Mouse (Mus musculus): ENCODE results near the gene Tmem101. TPM values are rescaled to one million over a fixed set of nuclear protein-coding genes. Genes with fewer than 3 reads are reported as not detected.

Gene Tmem101
- polyA plus RNA-seq, 1 experiment from 2014 or later, result 25.0 TPM

- Histone ChIP-seq H3K4me3 (replicated peaks; ENCODE audit: low read depth, low read length) (no peak overlapping the region), H3K36me3 (ENCODE audit: insufficient read depth, low read length) (no peaks in the 10 kb centered on the region), H3K9ac (ENCODE audit: low read depth, low read length) (no peak overlapping the region), H3K4me2 (ENCODE audit: low read length) (no peak overlapping the region), H3K4me1 (replicated peaks; ENCODE audit: insufficient read depth, low read length) (no peaks in the 10 kb centered on the region), H3K9me3 (replicated peaks; ENCODE audit: low read length) (no peaks in the 10 kb centered on the region), H3K27me3 (ENCODE audit: insufficient read depth, low read length) (no peaks in the 10 kb centered on the region), H3K27ac (no peak overlapping the region)
- no peak for TF ChIP-seq CTCF (IDR thresholded peaks at IDR 0.05; ENCODE audit: low read depth)
- no peak for ATAC-seq (replicated peaks; ENCODE audit: low FRiP score, low read depth)
- no peak for DNase-seq (ENCODE audit: low spot score)
- 29% methylated on average over 4 of the region's 4 CpGs for WGBS
Measured at GRCm38 (mm10) chr11:102134516-102134915, 21.7 kb downstream of the Tmem101 start.

DNA sequence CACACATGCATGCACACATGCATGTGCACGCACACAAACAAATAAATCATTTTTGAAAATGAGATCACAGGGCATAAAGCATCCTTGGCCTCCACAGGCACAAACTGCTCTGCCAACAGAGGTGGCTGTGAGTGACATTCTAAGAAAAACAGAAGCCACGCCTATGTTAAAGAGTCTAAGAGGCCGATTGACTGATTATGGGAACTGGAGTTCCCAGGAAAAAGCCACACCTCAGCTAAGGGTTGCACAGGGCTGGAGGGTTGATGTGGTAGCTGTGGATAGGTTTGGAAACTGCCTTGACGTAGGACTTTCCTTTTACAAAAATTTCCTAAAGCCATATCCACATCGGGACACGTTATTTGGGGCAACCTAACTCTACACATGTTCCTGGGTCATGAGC, 38.8 kb downstream of the Tmem101 start:
- Histone ChIP-seq H3K4me1 (replicated peaks; ENCODE audit: insufficient read depth, low read length) (no peaks in the 10 kb centered on the region), H3K36me3 (ENCODE audit: insufficient read depth, low read length) (no peaks in the 10 kb centered on the region), H3K9me3 (replicated peaks; ENCODE audit: low read length) (no peaks in the 10 kb centered on the region), H3K4me2 (ENCODE audit: low read length) (no peak overlapping the region), H3K27ac (no peak overlapping the region), H3K27me3 (ENCODE audit: insufficient read depth, low read length) (no peaks in the 10 kb centered on the region), H3K4me3 (replicated peaks; ENCODE audit: low read depth, low read length) (no peak overlapping the region), H3K9ac (ENCODE audit: low read depth, low read length) (no peak overlapping the region)
- 73% methylated on average over 6 of the region's 6 CpGs for WGBS
- DNase-seq (ENCODE audit: low spot score), result no peak
- ATAC-seq (replicated peaks; ENCODE audit: low FRiP score, low read depth), result no peak
- TF ChIP-seq CTCF (IDR thresholded peaks at IDR 0.05; ENCODE audit: low read depth), result no peak

GRCm38 (mm10) chr11:102116241-102116640, 40.0 kb downstream of the Tmem101 start:
- Histone ChIP-seq H3K4me1 (replicated peaks; ENCODE audit: insufficient read depth, low read length) (no peaks in the 10 kb centered on the region), H3K27me3 (ENCODE audit: insufficient read depth, low read length) (no peaks in the 10 kb centered on the region), H3K4me2 (ENCODE audit: low read length) (no peak overlapping the region), H3K27ac (no peak overlapping the region), H3K36me3 (ENCODE audit: insufficient read depth, low read length) (no peaks in the 10 kb centered on the region), H3K9ac (ENCODE audit: low read depth, low read length) (no peak overlapping the region), H3K9me3 (replicated peaks; ENCODE audit: low read length) (no peaks in the 10 kb centered on the region), H3K4me3 (replicated peaks; ENCODE audit: low read depth, low read length) (no peak overlapping the region)
- no peak for TF ChIP-seq CTCF (IDR thresholded peaks at IDR 0.05; ENCODE audit: low read depth)
- DNase-seq (ENCODE audit: low spot score) (no peak), ATAC-seq (replicated peaks; ENCODE audit: low FRiP score, low read depth) (no peak)
- 75% methylated on average over 8 of the region's 8 CpGs for WGBS

GRCm38 (mm10) chr11:102111576-102111975, 44.6 kb downstream of the Tmem101 start:
- H3K36me3 ChIP-seq (ENCODE audit: insufficient read depth, low read length), result no peaks in the 10 kb centered on the region
- H3K9me3 ChIP-seq (replicated peaks; ENCODE audit: low read length), result no peaks in the 10 kb centered on the region
- H3K27ac ChIP-seq, result no peak overlapping the region
- peaks cover 21% of the 10 kb centered on the region for H3K27me3 ChIP-seq (ENCODE audit: insufficient read depth, low read length)
- H3K4me3 ChIP-seq (replicated peaks; ENCODE audit: low read depth, low read length), result no peak overlapping the region
- no peak for TF ChIP-seq CTCF (IDR thresholded peaks at IDR 0.05; ENCODE audit: low read depth)
- WGBS, result 72% methylated on average over 5 of the region's 5 CpGs
- H3K9ac ChIP-seq (ENCODE audit: low read depth, low read length), result no peak overlapping the region
- DNase-seq (ENCODE audit: low spot score) (no peak), ATAC-seq (replicated peaks; ENCODE audit: low FRiP score, low read depth) (no peak)
- no peak overlapping the region for H3K4me2 ChIP-seq (ENCODE audit: low read length)
- no peaks in the 10 kb centered on the region for H3K4me1 ChIP-seq (replicated peaks; ENCODE audit: insufficient read depth, low read length)

- Histone ChIP-seq H3K4me1 (replicated peaks; ENCODE audit: insufficient read depth, low read length) (no peaks in the 10 kb centered on the region), H3K36me3 (ENCODE audit: insufficient read depth, low read length) (no peaks in the 10 kb centered on the region), H3K9me3 (replicated peaks; ENCODE audit: low read length) (no peaks in the 10 kb centered on the region), H3K9ac (ENCODE audit: low read depth, low read length) (no peak within 1 kb of the TSS), H3K4me3 (replicated peaks; ENCODE audit: low read depth, low read length) (peak within 1 kb of the TSS; percentile 18; the same call in 1 of the 2 replicates), H3K27ac (no peak within 1 kb of the TSS), H3K4me2 (ENCODE audit: low read length) (peak within 1 kb of the TSS; percentile 42), H3K27me3 (ENCODE audit: insufficient read depth, low read length) (peaks cover 40% of the 10 kb centered on the region)
- 10% methylated on average over 9 of the region's 9 CpGs for WGBS
- TF ChIP-seq CTCF (IDR thresholded peaks at IDR 0.05; ENCODE audit: low read depth), result no peak
- ATAC-seq (replicated peaks; ENCODE audit: low FRiP score, low read depth) (no peak), DNase-seq (ENCODE audit: low spot score) (no peak)
Measured at GRCm38 (mm10) chr11:102107732-102108131, 48.5 kb downstream of the Tmem101 start, which contains the start of gene Pyy. Gene Pyy, minus strand, starts transcription at chr11:102107832.

- H3K4me3 ChIP-seq (replicated peaks; ENCODE audit: low read depth, low read length), result peak overlapping the region; percentile 18; the same call in 1 of the 2 replicates
- H3K4me1 ChIP-seq (replicated peaks; ENCODE audit: insufficient read depth, low read length), result 0 out of 2 replicates have a peak, but pooled peaks cover 3% of the 10 kb centered on the region
- ATAC-seq (replicated peaks; ENCODE audit: low FRiP score, low read depth), result no peak
- H3K4me2 ChIP-seq (ENCODE audit: low read length), result peak overlapping the region; percentile 42
- no peak for TF ChIP-seq CTCF (IDR thresholded peaks at IDR 0.05; ENCODE audit: low read depth)
- H3K9ac ChIP-seq (ENCODE audit: low read depth, low read length), result no peak overlapping the region
- H3K36me3 ChIP-seq (ENCODE audit: insufficient read depth, low read length), result no peaks in the 10 kb centered on the region
- 2% methylated on average over 21 of the region's 21 CpGs for WGBS
- no peak for DNase-seq (ENCODE audit: low spot score)
- peaks cover 40% of the 10 kb centered on the region for H3K27me3 ChIP-seq (ENCODE audit: insufficient read depth, low read length)
- no peaks in the 10 kb centered on the region for H3K9me3 ChIP-seq (replicated peaks; ENCODE audit: low read length)
- no peak overlapping the region for H3K27ac ChIP-seq
Measured at GRCm38 (mm10) chr11:102106911-102107310, 49.3 kb downstream of the Tmem101 start.

Other genes starting within 250 kb of the Tmem101 start
- gene Sost, start 189.4 kb downstream of the Tmem101 start, polyA plus RNA-seq (2015; fragmentation: Nextera tagmentation; extraction: Ambion mirVana), result 1.6 and 1.8 TPM in 2 replicates
- not detected in 2 replicates for gene Cfap97d1, start 172.1 kb downstream of the Tmem101 start, polyA plus RNA-seq (2015; fragmentation: Nextera tagmentation; extraction: Ambion mirVana)
- 51.7 and 57.9 TPM in 2 replicates for gene Dusp3, start 169.4 kb downstream of the Tmem101 start, polyA plus RNA-seq (2015; fragmentation: Nextera tagmentation; extraction: Ambion mirVana)
- 3.5 and 4.2 TPM in 2 replicates for gene Mpp3, start 127.9 kb downstream of the Tmem101 start, polyA plus RNA-seq (2015; fragmentation: Nextera tagmentation; extraction: Ambion mirVana)
- 2.8 and 2.9 TPM in 2 replicates for gene Cd300lg, start 114.9 kb downstream of the Tmem101 start, polyA plus RNA-seq (2015; fragmentation: Nextera tagmentation; extraction: Ambion mirVana)
- 8.8 and 9.3 TPM in 2 replicates for gene Mpp2, start 67.9 kb downstream of the Tmem101 start, polyA plus RNA-seq (2015; fragmentation: Nextera tagmentation; extraction: Ambion mirVana)
- gene Ppy, start 55.1 kb downstream of the Tmem101 start, polyA plus RNA-seq (2015; fragmentation: Nextera tagmentation; extraction: Ambion mirVana), result not detected in 2 replicates
- not detected in 2 replicates for gene Pyy, start 48.6 kb downstream of the Tmem101 start, polyA plus RNA-seq (2015; fragmentation: Nextera tagmentation; extraction: Ambion mirVana)
- gene Nags, start 10.9 kb downstream of the Tmem101 start, polyA plus RNA-seq (2015; fragmentation: Nextera tagmentation; extraction: Ambion mirVana), result not detected in 2 replicates
- 111 and 123 TPM in 2 replicates for gene Lsm12, start 28.9 kb upstream of the Tmem101 start, polyA plus RNA-seq (2015; fragmentation: Nextera tagmentation; extraction: Ambion mirVana)
- 41.4 and 43.6 TPM in 2 replicates for gene G6pc3, start 33.2 kb upstream of the Tmem101 start, polyA plus RNA-seq (2015; fragmentation: Nextera tagmentation; extraction: Ambion mirVana)
- 38.1 and 39.3 TPM in 2 replicates for gene Hdac5, start 73.8 kb upstream of the Tmem101 start, polyA plus RNA-seq (2015; fragmentation: Nextera tagmentation; extraction: Ambion mirVana)
- gene BC030867, start 92.5 kb upstream of the Tmem101 start, polyA plus RNA-seq (2015; fragmentation: Nextera tagmentation; extraction: Ambion mirVana), result 6.3 and 9.2 TPM in 2 replicates
- 0.09 TPM in 1 of 2 replicates, not detected in the other for gene Asb16, start 112.3 kb upstream of the Tmem101 start, polyA plus RNA-seq (2015; fragmentation: Nextera tagmentation; extraction: Ambion mirVana)
- 46.1 and 49.1 TPM in 2 replicates for gene Tmub2, start 128.5 kb upstream of the Tmem101 start, polyA plus RNA-seq (2015; fragmentation: Nextera tagmentation; extraction: Ambion mirVana)
- 9.6 and 9.7 TPM in 2 replicates for gene Atxn7l3, start 140.2 kb upstream of the Tmem101 start, polyA plus RNA-seq (2015; fragmentation: Nextera tagmentation; extraction: Ambion mirVana)
- gene Ubtf, start 163.3 kb upstream of the Tmem101 start, polyA plus RNA-seq (2015; fragmentation: Nextera tagmentation; extraction: Ambion mirVana), result 75.5 and 80.8 TPM in 2 replicates
- 7.4 and 8.0 TPM in 2 replicates for gene Slc4a1, start 209.8 kb upstream of the Tmem101 start, polyA plus RNA-seq (2015; fragmentation: Nextera tagmentation; extraction: Ambion mirVana)
- 7.0 and 9.2 TPM in 2 replicates for gene Rundc3a, start 237.0 kb upstream of the Tmem101 start, polyA plus RNA-seq (2015; fragmentation: Nextera tagmentation; extraction: Ambion mirVana)

Measured in kidney, postnatal 0 days (tissue).